Mouse (Mus musculus): ENCODE data around the gene Golt1b. TPM values are rescaled to one million over a fixed set of nuclear protein-coding genes. Genes with fewer than 3 reads are reported as not detected.
"Not testable (repeated sequence)": the region's sequence is repeated elsewhere in the genome, so short reads cannot be mapped to it uniquely, and the experiment has no call there.

Golt1b gene
- polyA plus RNA-seq, 1 experiment from 2014 or later, result 109 TPM

GRCm38 (mm10) chr6:142352099-142352498 is 34.9 kb upstream of the Golt1b start:
- not testable (repeated sequence) for H3K4me2 ChIP-seq (replicated peaks; ENCODE audit: low read depth, low read length); H3K27me3 ChIP-seq (ENCODE audit: control insufficient read depth, insufficient read depth, low read length); H3K9me3 ChIP-seq (ENCODE audit: control insufficient read depth, low read depth, low read length); H3K9ac ChIP-seq (replicated peaks; ENCODE audit: low read depth, low read length); H3K4me3 ChIP-seq (ENCODE audit: low read depth, low read length); ATAC-seq (ENCODE audit: insufficient number of reproducible peaks, insufficient read depth, low FRiP score, low read depth); H3K27ac ChIP-seq (ENCODE audit: low read length); H3K4me1 ChIP-seq (ENCODE audit: control insufficient read depth, insufficient read depth, low read length)
- WGBS, result 81% methylated on average over 3 of the region's 3 CpGs
- H3K36me3 ChIP-seq (ENCODE audit: control insufficient read depth, insufficient read depth, low read length), result peaks cover 26% of the 10 kb centered on the region

- peaks cover 32% of the 10 kb centered on the region for H3K36me3 ChIP-seq (ENCODE audit: control insufficient read depth, insufficient read depth, low read length)
Measured at GRCm38 (mm10) chr6:142357106-142357505, 29.9 kb upstream of the Golt1b start.

GRCm38 (mm10) chr6:142362036-142362435 is 25.0 kb upstream of the Golt1b start:
- Histone ChIP-seq H3K27ac (ENCODE audit: low read length) (no peak overlapping the region), H3K27me3 (ENCODE audit: control insufficient read depth, insufficient read depth, low read length) (no peaks in the 10 kb centered on the region), H3K4me1 (ENCODE audit: control insufficient read depth, insufficient read depth, low read length) (no peaks in the 10 kb centered on the region), H3K9me3 (ENCODE audit: control insufficient read depth, low read depth, low read length) (no peaks in the 10 kb centered on the region), H3K9ac (replicated peaks; ENCODE audit: low read depth, low read length) (no peak overlapping the region), H3K4me2 (replicated peaks; ENCODE audit: low read depth, low read length) (no peak overlapping the region), H3K36me3 (ENCODE audit: control insufficient read depth, insufficient read depth, low read length) (peaks cover 34% of the 10 kb centered on the region), H3K4me3 (ENCODE audit: low read depth, low read length) (no peak overlapping the region)
- ATAC-seq (ENCODE audit: insufficient number of reproducible peaks, insufficient read depth, low FRiP score, low read depth), result no peak
- 92% methylated on average over 6 of the region's 6 CpGs for WGBS

More at GRCm38 (mm10) chr6:142357106-142357505, 29.9 kb upstream of the Golt1b start:
- Histone ChIP-seq H3K27me3 (ENCODE audit: control insufficient read depth, insufficient read depth, low read length) (no peaks in the 10 kb centered on the region), H3K27ac (ENCODE audit: low read length) (no peak overlapping the region), H3K9me3 (ENCODE audit: control insufficient read depth, low read depth, low read length) (no peaks in the 10 kb centered on the region), H3K9ac (replicated peaks; ENCODE audit: low read depth, low read length) (no peak overlapping the region), H3K4me3 (ENCODE audit: low read depth, low read length) (no peak overlapping the region), H3K4me2 (replicated peaks; ENCODE audit: low read depth, low read length) (no peak overlapping the region), H3K4me1 (ENCODE audit: control insufficient read depth, insufficient read depth, low read length) (no peaks in the 10 kb centered on the region)
- 80% methylated on average over 7 of the region's 7 CpGs for WGBS
- ATAC-seq (ENCODE audit: insufficient number of reproducible peaks, insufficient read depth, low FRiP score, low read depth), result no peak

- Histone ChIP-seq H3K4me1 (ENCODE audit: control insufficient read depth, insufficient read depth, low read length) (no peaks in the 10 kb centered on the region), H3K9me3 (ENCODE audit: control insufficient read depth, low read depth, low read length) (no peaks in the 10 kb centered on the region), H3K27ac (ENCODE audit: low read length) (no peak overlapping the region), H3K9ac (replicated peaks; ENCODE audit: low read depth, low read length) (no peak overlapping the region), H3K4me3 (ENCODE audit: low read depth, low read length) (no peak overlapping the region), H3K27me3 (ENCODE audit: control insufficient read depth, insufficient read depth, low read length) (no peaks in the 10 kb centered on the region), H3K4me2 (replicated peaks; ENCODE audit: low read depth, low read length) (no peak overlapping the region), H3K36me3 (ENCODE audit: control insufficient read depth, insufficient read depth, low read length) (peaks cover 36% of the 10 kb centered on the region)
- WGBS, result 68% methylated on average over 9 of the region's 9 CpGs
- ATAC-seq (ENCODE audit: insufficient number of reproducible peaks, insufficient read depth, low FRiP score, low read depth), result no peak
Measured at GRCm38 (mm10) chr6:142363019-142363576, 23.9 kb upstream of the Golt1b start.

GRCm38 (mm10) chr6:142365742-142366472 is 21.1 kb upstream of the Golt1b start:
- H3K4me3 ChIP-seq (ENCODE audit: low read depth, low read length), result no peak overlapping the region
- H3K9ac ChIP-seq (replicated peaks; ENCODE audit: low read depth, low read length), result no peak overlapping the region
- no peaks in the 10 kb centered on the region for H3K9me3 ChIP-seq (ENCODE audit: control insufficient read depth, low read depth, low read length)
- no peak for ATAC-seq (ENCODE audit: insufficient number of reproducible peaks, insufficient read depth, low FRiP score, low read depth)
- 84% methylated on average over 8 of the region's 8 CpGs for WGBS
- peaks cover 31% of the 10 kb centered on the region for H3K36me3 ChIP-seq (ENCODE audit: control insufficient read depth, insufficient read depth, low read length)
- H3K27ac ChIP-seq (ENCODE audit: low read length), result no peak overlapping the region
- no peak overlapping the region for H3K4me2 ChIP-seq (replicated peaks; ENCODE audit: low read depth, low read length)
- H3K27me3 ChIP-seq (ENCODE audit: control insufficient read depth, insufficient read depth, low read length), result no peaks in the 10 kb centered on the region
- no peaks in the 10 kb centered on the region for H3K4me1 ChIP-seq (ENCODE audit: control insufficient read depth, insufficient read depth, low read length)

- H3K4me3 ChIP-seq (ENCODE audit: low read depth, low read length), result no peak overlapping the region
- no peak overlapping the region for H3K9ac ChIP-seq (replicated peaks; ENCODE audit: low read depth, low read length)
- H3K4me1 ChIP-seq (ENCODE audit: control insufficient read depth, insufficient read depth, low read length), result no peaks in the 10 kb centered on the region
- no peaks in the 10 kb centered on the region for H3K9me3 ChIP-seq (ENCODE audit: control insufficient read depth, low read depth, low read length)
- no peak for ATAC-seq (ENCODE audit: insufficient number of reproducible peaks, insufficient read depth, low FRiP score, low read depth)
- H3K27ac ChIP-seq (ENCODE audit: low read length), result no peak overlapping the region
- no peak overlapping the region for H3K4me2 ChIP-seq (replicated peaks; ENCODE audit: low read depth, low read length)
- H3K27me3 ChIP-seq (ENCODE audit: control insufficient read depth, insufficient read depth, low read length), result no peaks in the 10 kb centered on the region
- WGBS, result 93% methylated on average over 10 of the region's 10 CpGs
- H3K36me3 ChIP-seq (ENCODE audit: control insufficient read depth, insufficient read depth, low read length), result peaks cover 27% of the 10 kb centered on the region
Measured at GRCm38 (mm10) chr6:142366473-142367018, 20.5 kb upstream of the Golt1b start.

- Histone ChIP-seq H3K9me3 (ENCODE audit: control insufficient read depth, low read depth, low read length) (no peaks in the 10 kb centered on the region), H3K27ac (ENCODE audit: low read length) (no peak overlapping the region), H3K9ac (replicated peaks; ENCODE audit: low read depth, low read length) (no peak overlapping the region), H3K27me3 (ENCODE audit: control insufficient read depth, insufficient read depth, low read length) (no peaks in the 10 kb centered on the region), H3K36me3 (ENCODE audit: control insufficient read depth, insufficient read depth, low read length) (peaks cover 27% of the 10 kb centered on the region), H3K4me3 (ENCODE audit: low read depth, low read length) (no peak overlapping the region), H3K4me2 (replicated peaks; ENCODE audit: low read depth, low read length) (no peak overlapping the region), H3K4me1 (ENCODE audit: control insufficient read depth, insufficient read depth, low read length) (no peaks in the 10 kb centered on the region)
- no peak for ATAC-seq (ENCODE audit: insufficient number of reproducible peaks, insufficient read depth, low FRiP score, low read depth)
- WGBS, result 81% methylated on average over 3 of the region's 3 CpGs
Measured at GRCm38 (mm10) chr6:142367565-142367964, 19.5 kb upstream of the Golt1b start.

- H3K36me3 ChIP-seq (ENCODE audit: control insufficient read depth, insufficient read depth, low read length), result peaks cover 17% of the 10 kb centered on the region
- WGBS, result 89% methylated on average over 3 of the region's 3 CpGs
- ATAC-seq (ENCODE audit: insufficient number of reproducible peaks, insufficient read depth, low FRiP score, low read depth), result no peak
Measured at GRCm38 (mm10) chr6:142369568-142369967, 17.5 kb upstream of the Golt1b start.

More at GRCm38 (mm10) chr6:142369568-142369967, 17.5 kb upstream of the Golt1b start:
- H3K4me3 ChIP-seq (ENCODE audit: low read depth, low read length), result no peak overlapping the region
- no peaks in the 10 kb centered on the region for H3K9me3 ChIP-seq (ENCODE audit: control insufficient read depth, low read depth, low read length)
- H3K9ac ChIP-seq (replicated peaks; ENCODE audit: low read depth, low read length), result no peak overlapping the region
- H3K27me3 ChIP-seq (ENCODE audit: control insufficient read depth, insufficient read depth, low read length), result no peaks in the 10 kb centered on the region
- no peak overlapping the region for H3K27ac ChIP-seq (ENCODE audit: low read length)
- no peaks in the 10 kb centered on the region for H3K4me1 ChIP-seq (ENCODE audit: control insufficient read depth, insufficient read depth, low read length)
- no peak overlapping the region for H3K4me2 ChIP-seq (replicated peaks; ENCODE audit: low read depth, low read length)
